Mouse (Mus musculus) heart, postnatal 0 days (tissue): ENCODE results near the gene Lipc.

Experiments used
- CTCF ChIP-seq: IDR thresholded peaks from 2 replicates; pipeline ENCODE4 v1.5.1; 2016; ENCODE audit warnings: antibody characterized with exemption, control low read depth, low read depth
- EP300 ChIP-seq: IDR thresholded peaks from 2 replicates; pipeline ENCODE4 v1.6.1; 2016; ENCODE audit warnings: antibody characterized with exemption, low read depth

DNA sequence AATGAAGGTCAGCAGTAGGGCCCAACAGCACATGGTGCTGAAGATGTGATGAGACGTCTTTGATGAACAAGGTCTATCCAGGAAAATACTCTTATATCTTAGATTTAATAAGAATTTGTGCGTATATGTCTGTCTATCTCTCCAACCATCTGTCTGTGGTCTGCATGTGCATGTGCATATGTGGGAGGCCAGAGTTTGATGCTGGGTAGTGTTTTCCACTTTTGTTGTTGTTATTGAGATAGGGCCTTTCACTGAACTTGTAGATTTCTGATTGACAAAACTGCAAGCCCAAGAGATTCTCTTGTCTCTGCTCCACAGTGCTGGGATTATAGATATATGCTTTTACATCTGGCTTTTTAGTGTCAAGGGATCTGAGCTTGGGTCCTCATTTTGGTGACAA is 176.5 kb downstream of the Lipc start:
- TF ChIP-seq EP300 (no peak), CTCF (no peak)
